20 mouse cellular contexts compared by ENCODE assay signal in the genomic region with DNA sequence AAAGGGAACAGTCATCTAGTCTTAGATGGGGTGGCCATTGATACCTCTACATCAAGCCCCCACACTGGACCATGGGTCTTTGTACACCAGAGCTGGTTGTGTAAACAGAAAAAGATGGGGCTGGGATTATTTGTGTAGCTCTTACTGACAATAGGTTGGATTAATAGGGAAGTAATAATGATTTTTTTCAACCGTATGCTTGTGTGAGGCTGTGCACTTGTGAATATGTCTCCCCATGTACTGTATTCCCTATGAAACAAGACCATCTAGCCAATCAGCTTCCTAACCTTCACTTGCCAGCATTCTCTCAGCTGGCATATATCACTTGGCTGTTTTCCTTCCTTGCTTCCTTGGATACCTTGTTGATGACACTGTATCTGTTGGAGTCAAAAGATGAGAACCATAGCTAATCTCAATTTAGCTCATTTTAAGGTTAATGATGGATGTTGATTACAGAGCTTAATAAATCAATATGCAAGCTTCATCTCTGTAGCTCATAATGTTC.
DNase-seq lines count a peak whose midpoint lies in the region; ATAC-seq lines count a peak whose summit lies in the region.
"Had no signal": no experiment of that assay in that cellular context is flagged by ENCODE, and none has a peak within 500 bp of the region (broad histone marks: within the 10 kb centered on the region; RNA-seq: fewer than 3 reads in every experiment).

No protein-coding gene starts in this region.

- H3K4me2 ChIP-seq in hindbrain, embryonic 12.5 days (replicated peaks) = peak overlapping the region; percentile 99; the same call in 1 of the 2 replicates
- no peak overlapping the region for H3K4me2 ChIP-seq in hindbrain, embryonic 11.5 days (replicated peaks; ENCODE audit: low read depth, low read length)
- peak overlapping the region; percentile 74 for H3K4me2 ChIP-seq in hindbrain, embryonic 16.5 days (ENCODE audit: low read length)
- H3K4me2 ChIP-seq: embryonic facial prominence, embryonic 15.5 days had no signal

- no peak overlapping the region for H3K27ac ChIP-seq in hindbrain, embryonic 12.5 days
- no peak overlapping the region for H3K27ac ChIP-seq in hindbrain, embryonic 11.5 days (ENCODE audit: low read depth, low read length)
- H3K27ac ChIP-seq in hindbrain, embryonic 16.5 days (ENCODE audit: low read depth, low read length) = no peak overlapping the region
- H3K27ac ChIP-seq: embryonic facial prominence, embryonic 15.5 days; forebrain, embryonic 10.5 days; intestine, embryonic 15.5 days; kidney, embryonic 15.5 days; limb, embryonic 12.5 days; liver, embryonic 14.5 days; stomach, postnatal 0 days had no signal

- no peak overlapping the region for H3K4me3 ChIP-seq in hindbrain, embryonic 12.5 days
- H3K4me3 ChIP-seq in hindbrain, embryonic 11.5 days (ENCODE audit: low read depth, low read length) = no peak overlapping the region
- H3K4me3 ChIP-seq in hindbrain, embryonic 16.5 days (ENCODE audit: low read length) = peak overlapping the region; percentile 86
- H3K4me3 ChIP-seq: embryonic facial prominence, embryonic 15.5 days; intestine, embryonic 15.5 days; limb, embryonic 12.5 days had no signal

- 81% methylated on average over 1 of the region's 1 CpGs for WGBS in hindbrain, embryonic 12.5 days
- WGBS in hindbrain, embryonic 11.5 days = 87% methylated on average over 1 of the region's 1 CpGs
- 68% methylated on average over 1 of the region's 1 CpGs for WGBS in hindbrain, embryonic 16.5 days

- no peak for ATAC-seq in hindbrain, embryonic 12.5 days (ENCODE audit: low FRiP score)
- ATAC-seq in hindbrain, embryonic 11.5 days (ENCODE audit: low FRiP score) = no peak
- no peak for ATAC-seq in hindbrain, embryonic 16.5 days
- ATAC-seq: intestine, embryonic 15.5 days; lung, postnatal 0 days had no signal

- H3K4me1 ChIP-seq in hindbrain, embryonic 12.5 days = peaks cover 16% of the 10 kb centered on the region
- H3K4me1 ChIP-seq in hindbrain, embryonic 11.5 days (replicated peaks; ENCODE audit: control insufficient read depth, insufficient read depth, low read length) = no peaks in the 10 kb centered on the region
- peaks cover 4% of the 10 kb centered on the region for H3K4me1 ChIP-seq in hindbrain, embryonic 16.5 days (ENCODE audit: control insufficient read depth, insufficient read depth, low read depth, low read length)

- H3K9me3 ChIP-seq in hindbrain, embryonic 12.5 days (replicated peaks) = no peaks in the 10 kb centered on the region
- no peaks in the 10 kb centered on the region for H3K9me3 ChIP-seq in hindbrain, embryonic 11.5 days (ENCODE audit: control insufficient read depth, low read length)
- H3K9me3 ChIP-seq in hindbrain, embryonic 16.5 days (ENCODE audit: control insufficient read depth, low read length) = no peaks in the 10 kb centered on the region
- H3K9me3 ChIP-seq: embryonic facial prominence, embryonic 15.5 days; forebrain, embryonic 10.5 days; intestine, embryonic 15.5 days; kidney, embryonic 15.5 days; limb, embryonic 12.5 days had no signal

- H3K9ac ChIP-seq in hindbrain, embryonic 12.5 days = no peak overlapping the region
- H3K9ac ChIP-seq in hindbrain, embryonic 11.5 days (ENCODE audit: low read depth, low read length) = no peak overlapping the region
- H3K9ac ChIP-seq in hindbrain, embryonic 16.5 days (ENCODE audit: low read depth, low read length) = no peak overlapping the region
- H3K9ac ChIP-seq: embryonic facial prominence, embryonic 15.5 days; intestine, embryonic 15.5 days; kidney, embryonic 15.5 days; limb, embryonic 12.5 days; liver, embryonic 14.5 days had no signal

- intact Hi-C loops in heart, postnatal 25 days (cut with DNase I) = no loop called here

- H3K36me3 ChIP-seq in hindbrain, embryonic 12.5 days = no peaks in the 10 kb centered on the region
- H3K36me3 ChIP-seq in hindbrain, embryonic 11.5 days (ENCODE audit: control insufficient read depth, insufficient read depth, low read length) = no peaks in the 10 kb centered on the region
- no peaks in the 10 kb centered on the region for H3K36me3 ChIP-seq in hindbrain, embryonic 16.5 days (ENCODE audit: control insufficient read depth, insufficient read depth, low read length)
- H3K36me3 ChIP-seq: embryonic facial prominence, embryonic 15.5 days; forebrain, embryonic 10.5 days; intestine, embryonic 15.5 days; kidney, embryonic 15.5 days; limb, embryonic 12.5 days had no signal

- DNase-seq in hindbrain, embryonic 11.5 days (ENCODE audit: low spot score) = no peak
- peak; percentile 72 for DNase-seq in brain, adult 2 months (ENCODE audit: low read depth, low spot score)
- peak; percentile 73 for DNase-seq in cerebellum, adult 9-10 months
- no peak for DNase-seq in adrenal gland, adult 8-10 months
- no peak for DNase-seq in heart, postnatal 25 days (ENCODE audit: low spot score)
- DNase-seq in adrenal gland, postnatal 4 days (ENCODE audit: low spot score in 2 of 2) = no peak
- DNase-seq: adrenal gland, adult 2 months; gastrocnemius, postnatal 14 days; right cerebral cortex, postnatal 14 days; thymus, postnatal 25 days had no signal

- peaks cover 23% of the 10 kb centered on the region for H3K27me3 ChIP-seq in hindbrain, embryonic 12.5 days
- H3K27me3 ChIP-seq in hindbrain, embryonic 11.5 days (ENCODE audit: control insufficient read depth, insufficient read depth, low read length) = peaks cover 2% of the 10 kb centered on the region; the same call in 1 of the 2 replicates
- H3K27me3 ChIP-seq in hindbrain, embryonic 16.5 days (replicated peaks; ENCODE audit: control insufficient read depth, insufficient read depth, low read length) = no peaks in the 10 kb centered on the region

Comparison
In these comparisons a context has a peak if more than half of its experiments do, and no peak if none do; other contexts are left out.
1. DNase-seq: peak in brain, adult 2 months (single experiment) and cerebellum, adult 9-10 months (single experiment); none in hindbrain, embryonic 11.5 days (single experiment), adrenal gland, adult 8-10 months (single experiment), heart, postnatal 25 days (single experiment) and adrenal gland, postnatal 4 days (0 of 2).